Mouse (Mus musculus) heart, embryonic 16.5 days (tissue): ENCODE results near the gene Fam228a. TPM values are rescaled to one million over a fixed set of nuclear protein-coding genes. Genes with fewer than 3 reads are reported as not detected.
A peak's percentile ranks its signal among the peaks of the same experiment; 100 is the strongest.

ENCODE experiments used
- ATAC-seq: fragments of 200-750 bp; cut with Nextera tagmentation; replicated peaks from 2 replicates; pipeline ENCODE4 v1.8.0; 2017; ENCODE audit warnings: moderate number of reproducible peaks; ENCODE audit not compliant: insufficient read depth, low FRiP score; ENCODE audit errors: extremely low read depth
- H3K27ac ChIP-seq: fragments of 300-500 bp; sonication (generic); 2 replicates; pipeline ENCODE4 v1.5.1; 2014; ENCODE audit warnings: mild to moderate bottlenecking, low read length, control low read depth, moderate library complexity
- H3K27me3 ChIP-seq: fragments of 300-500 bp; sonication (generic); 2 replicates; pipeline ENCODE4 v1.6.1; 2014; ENCODE audit warnings: low read length, mixed read lengths; ENCODE audit not compliant: control insufficient read depth, insufficient read depth
- H3K36me3 ChIP-seq: fragments of 300-500 bp; sonication (generic); 2 replicates; pipeline ENCODE4 v1.6.1; 2014; ENCODE audit not compliant: control insufficient read depth, insufficient read depth
- H3K4me1 ChIP-seq: fragments of 300-500 bp; sonication (generic); 2 replicates; pipeline ENCODE4 v1.6.1; 2014; ENCODE audit warnings: low read length, mixed read lengths; ENCODE audit not compliant: control insufficient read depth, insufficient read depth
- H3K4me2 ChIP-seq: fragments of 300-500 bp; sonication (generic); 2 replicates; pipeline ENCODE4 v1.6.1; 2014; ENCODE audit warnings: low read depth, mild to moderate bottlenecking, control low read depth, low read length
- H3K4me3 ChIP-seq: fragments of 300-500 bp; sonication (generic); 2 replicates; pipeline ENCODE4 v1.5.1; 2014; ENCODE audit warnings: mild to moderate bottlenecking, control low read depth, low read length
- H3K9ac ChIP-seq: fragments of 300-500 bp; sonication (generic); 2 replicates; pipeline ENCODE4 v1.6.1; 2014; ENCODE audit warnings: low read length, control low read depth
- H3K9me3 ChIP-seq: fragments of 300-500 bp; sonication (generic); replicated peaks from 2 replicates; pipeline ENCODE4 v1.6.1; 2016; ENCODE audit warnings: low read length; ENCODE audit not compliant: control insufficient read depth
- WGBS: fragments of 180-500 bp; shearing (Covaris S2); extraction: QIAGEN DNeasy Blood & Tissue Kit; methylation state at CpG from one replicate; pipeline ENCODE4 v1.1.7; 2014; 5-methylcytosine and 5-hydroxymethylcytosine counted together
- polyA plus RNA-seq: library from polyadenylated mRNA; unstranded; fragments of >200 nt; fragmentation: Nextera tagmentation; extraction: Ambion mirVana; gene quantifications from 2 replicates; pipeline ENCODE4 v1.2.1, GENCODE M21; 2015

Fam228a gene
- polyA plus RNA-seq, 1 experiment from 2014 or later: 0.25 TPM

- H3K4me2 ChIP-seq: no peak overlapping the region
- 69% methylated on average over 4 of the region's 4 CpGs for WGBS
- H3K27ac ChIP-seq: no peak overlapping the region
- no peak for ATAC-seq
- H3K9me3 ChIP-seq: no peaks in the 10 kb centered on the region
- H3K36me3 ChIP-seq: 0 out of 2 replicates have a peak, but pooled peaks cover 6% of the 10 kb centered on the region
- peaks cover 3% of the 10 kb centered on the region for H3K4me1 ChIP-seq
- H3K4me3 ChIP-seq: no peak overlapping the region
- H3K9ac ChIP-seq: no peak overlapping the region
- H3K27me3 ChIP-seq: no peaks in the 10 kb centered on the region
These were observed 52.8 kb downstream of the Fam228a start for GRCm38 (mm10) chr12:4685441-4685840.

- no peaks in the 10 kb centered on the region for H3K9me3 ChIP-seq
- peak overlapping the region; percentile 33; the same call in 1 of the 2 replicates for H3K4me2 ChIP-seq
- no peak overlapping the region for H3K4me3 ChIP-seq
- peak; percentile 82 for ATAC-seq
- WGBS: 17% methylated on average over 4 of the region's 4 CpGs
- peak overlapping the region; percentile 70 for H3K27ac ChIP-seq
- no peaks in the 10 kb centered on the region for H3K27me3 ChIP-seq
- no peak overlapping the region for H3K9ac ChIP-seq
- H3K36me3 ChIP-seq: peaks cover 15% of the 10 kb centered on the region
- peaks cover 11% of the 10 kb centered on the region for H3K4me1 ChIP-seq
These were observed 58.3 kb downstream of the Fam228a start for GRCm38 (mm10) chr12:4679971-4680370.

GRCm38 (mm10) chr12:4676336-4676735 is 61.9 kb downstream of the Fam228a start:
- Histone ChIP-seq H3K9ac (no peak overlapping the region), H3K36me3 (peaks cover 35% of the 10 kb centered on the region), H3K4me3 (no peak overlapping the region), H3K4me2 (no peak overlapping the region), H3K27me3 (no peaks in the 10 kb centered on the region), H3K27ac (no peak overlapping the region), H3K4me1 (peaks cover 11% of the 10 kb centered on the region), H3K9me3 (no peaks in the 10 kb centered on the region)
- ATAC-seq: no peak
- WGBS: 91% methylated on average over 1 of the region's 1 CpGs

- no peak overlapping the region for H3K27ac ChIP-seq
- no peak for ATAC-seq
- no peaks in the 10 kb centered on the region for H3K4me1 ChIP-seq
- WGBS: 62% methylated on average over 5 of the region's 5 CpGs
- no peaks in the 10 kb centered on the region for H3K9me3 ChIP-seq
- H3K27me3 ChIP-seq: no peaks in the 10 kb centered on the region
- no peak overlapping the region for H3K4me2 ChIP-seq
- H3K36me3 ChIP-seq: peaks cover 39% of the 10 kb centered on the region
- H3K4me3 ChIP-seq: no peak overlapping the region
- no peak overlapping the region for H3K9ac ChIP-seq
These were observed 72.6 kb downstream of the Fam228a start for GRCm38 (mm10) chr12:4665675-4666037.

GRCm38 (mm10) chr12:4664929-4665674 is 73.1 kb downstream of the Fam228a start:
- 54% methylated on average over 7 of the region's 7 CpGs for WGBS
- peaks cover 36% of the 10 kb centered on the region for H3K36me3 ChIP-seq
- no peaks in the 10 kb centered on the region for H3K4me1 ChIP-seq
- no peaks in the 10 kb centered on the region for H3K27me3 ChIP-seq
- no peak overlapping the region for H3K27ac ChIP-seq
- no peak overlapping the region for H3K4me3 ChIP-seq
- H3K9me3 ChIP-seq: no peaks in the 10 kb centered on the region
- H3K4me2 ChIP-seq: no peak overlapping the region
- 0 out of 2 replicates have a peak, but pooled peaks have one; percentile 28 for ATAC-seq
- no peak overlapping the region for H3K9ac ChIP-seq

Other genes starting within 250 kb of the Fam228a start
- gene Itsn2, start 145.8 kb downstream of the Fam228a start, polyA plus RNA-seq: 32.1 and 33.2 TPM in 2 replicates
- gene Gm3625, start 145.5 kb downstream of the Fam228a start, polyA plus RNA-seq: not detected in 2 replicates
- gene Pfn4, start 30.6 kb upstream of the Fam228a start, polyA plus RNA-seq: 2.0 and 2.3 TPM in 2 replicates
- 1.5 and 3.0 TPM in 2 replicates for gene Fam228b, start 30.8 kb upstream of the Fam228a start, polyA plus RNA-seq
- 95.7 and 147 TPM in 2 replicates for gene Sf3b6, start 79.1 kb upstream of the Fam228a start, polyA plus RNA-seq
- gene Fkbp1b, start 103.2 kb upstream of the Fam228a start, polyA plus RNA-seq: 8.7 and 13.2 TPM in 2 replicates
- gene Wdcp, start 104.9 kb upstream of the Fam228a start, polyA plus RNA-seq: 14.1 and 15.0 TPM in 2 replicates
- gene Mfsd2b, start 135.9 kb upstream of the Fam228a start, polyA plus RNA-seq: 0.76 and 1.1 TPM in 2 replicates
- 31.7 and 32.7 TPM in 2 replicates for gene Ubxn2a, start 169.3 kb upstream of the Fam228a start, polyA plus RNA-seq
- 5.3 and 6.0 TPM in 2 replicates for gene Atad2b, start 178.9 kb upstream of the Fam228a start, polyA plus RNA-seq